Mouse (Mus musculus) neural tube, embryonic 12.5 days (tissue): ENCODE data around the gene Ces1a. TPM values are rescaled to one million over a fixed set of nuclear protein-coding genes. Genes with fewer than 3 reads are reported as not detected.

Experiments
- ATAC-seq: fragments of 200-750 bp; cut with Nextera tagmentation; 2 replicates; pipeline ENCODE4 v1.8.0; 2017; ENCODE audit warnings: low read depth, mild to moderate bottlenecking, moderate TSS enrichment, moderate library complexity; ENCODE audit not compliant: low FRiP score
- H3K27ac ChIP-seq: fragments of 300-500 bp; sonication (generic); 2 replicates; pipeline ENCODE4 v1.5.1; 2016
- H3K27me3 ChIP-seq: fragments of 300-500 bp; sonication (generic); replicated peaks from 2 replicates; pipeline ENCODE4 v1.6.1; 2016; ENCODE audit warnings: mild to moderate bottlenecking
- H3K36me3 ChIP-seq: fragments of 300-500 bp; sonication (generic); 2 replicates; pipeline ENCODE4 v1.6.1; 2016; ENCODE audit warnings: mild to moderate bottlenecking
- H3K4me1 ChIP-seq: fragments of 300-500 bp; sonication (generic); 2 replicates; pipeline ENCODE4 v1.6.1; 2016
- H3K4me2 ChIP-seq: fragments of 300-500 bp; sonication (generic); replicated peaks from 2 replicates; pipeline ENCODE4 v1.6.1; 2016; ENCODE audit warnings: mild to moderate bottlenecking
- H3K4me3 ChIP-seq: fragments of 300-500 bp; sonication (generic); 2 replicates; pipeline ENCODE4 v1.5.1; 2016
- H3K9ac ChIP-seq: fragments of 300-500 bp; sonication (generic); 2 replicates; pipeline ENCODE4 v1.6.1; 2016; ENCODE audit warnings: mild to moderate bottlenecking
- H3K9me3 ChIP-seq: fragments of 300-500 bp; sonication (generic); 2 replicates; pipeline ENCODE4 v1.6.1; 2016; ENCODE audit warnings: mild to moderate bottlenecking
- WGBS: fragments of 180-500 bp; shearing (Covaris S2); methylation state at CpG from one replicate; pipeline ENCODE4 v1.1.7; 2016; 5-methylcytosine and 5-hydroxymethylcytosine counted together
- polyA plus RNA-seq: library from polyadenylated mRNA; unstranded; fragments of >200 nt; fragmentation: Nextera tagmentation; extraction: Ambion mirVana; gene quantifications from 2 replicates; pipeline ENCODE4 v1.2.1, GENCODE M21; 2016

The Ces1a gene
- polyA plus RNA-seq, result not detected in 2 replicates

- WGBS, result 86% methylated on average over 3 of the region's 3 CpGs
- H3K27me3 ChIP-seq, result no peaks in the 10 kb centered on the region
- ATAC-seq, result no peak
- H3K4me3 ChIP-seq, result no peak within 1 kb of the TSS
- H3K27ac ChIP-seq, result no peak within 1 kb of the TSS
- H3K4me2 ChIP-seq, result no peak within 1 kb of the TSS
- H3K9ac ChIP-seq, result no peak within 1 kb of the TSS
- H3K4me1 ChIP-seq, result no peaks in the 10 kb centered on the region
- no peaks in the 10 kb centered on the region for H3K36me3 ChIP-seq
- no peaks in the 10 kb centered on the region for H3K9me3 ChIP-seq
Measured at GRCm38 (mm10) chr8:93048092-93048491, at the start of gene Ces1a. Gene Ces1a (minus strand): TSS chr8:93048192.

GRCm38 (mm10) chr8:93095376-93095775, 47.4 kb upstream of the Ces1a start:
- Histone ChIP-seq H3K27ac (no peak overlapping the region), H3K27me3 (no peaks in the 10 kb centered on the region), H3K9ac (no peak overlapping the region), H3K4me3 (no peak overlapping the region), H3K36me3 (no peaks in the 10 kb centered on the region), H3K4me1 (no peaks in the 10 kb centered on the region), H3K9me3 (no peaks in the 10 kb centered on the region), H3K4me2 (no peak overlapping the region)
- no peak for ATAC-seq

GRCm38 (mm10) chr8:93091324-93091723, 43.3 kb upstream of the Ces1a start:
- ATAC-seq, result no peak
- Histone ChIP-seq H3K4me1 (no peaks in the 10 kb centered on the region; the same call in 1 of the 2 replicates), H3K4me2 (no peak overlapping the region), H3K36me3 (no peaks in the 10 kb centered on the region), H3K9ac (no peak overlapping the region), H3K27ac (no peak overlapping the region), H3K9me3 (no peaks in the 10 kb centered on the region), H3K27me3 (no peaks in the 10 kb centered on the region), H3K4me3 (no peak overlapping the region)
- WGBS, result 40% methylated on average over 1 of the region's 1 CpGs

GRCm38 (mm10) chr8:93088686-93089122, 40.7 kb upstream of the Ces1a start:
- no peak for ATAC-seq
- no peaks in the 10 kb centered on the region; the same call in 1 of the 2 replicates for H3K4me1 ChIP-seq

GRCm38 (mm10) chr8:93088193-93088592, 40.2 kb upstream of the Ces1a start:
- ATAC-seq, result no peak
- Histone ChIP-seq H3K9ac (no peak overlapping the region), H3K4me2 (0 out of 2 replicates have a peak overlapping the region, but pooled peaks have one; percentile 5), H3K36me3 (no peaks in the 10 kb centered on the region), H3K27me3 (no peaks in the 10 kb centered on the region), H3K4me3 (no peak overlapping the region), H3K27ac (no peak overlapping the region), H3K9me3 (no peaks in the 10 kb centered on the region), H3K4me1 (no peaks in the 10 kb centered on the region; the same call in 1 of the 2 replicates)
- 36% methylated on average over 7 of the region's 7 CpGs for WGBS

More at GRCm38 (mm10) chr8:93088686-93089122, 40.7 kb upstream of the Ces1a start:
- no peak overlapping the region for H3K27ac ChIP-seq
- no peaks in the 10 kb centered on the region for H3K27me3 ChIP-seq
- no peaks in the 10 kb centered on the region for H3K36me3 ChIP-seq
- no peaks in the 10 kb centered on the region for H3K9me3 ChIP-seq
- H3K4me3 ChIP-seq, result no peak overlapping the region
- no peak overlapping the region for H3K4me2 ChIP-seq
- H3K9ac ChIP-seq, result no peak overlapping the region
- WGBS, result 1% methylated on average over 2 of the region's 2 CpGs

- Histone ChIP-seq H3K9ac (no peak within 1 kb of the TSS), H3K4me2 (no peak within 1 kb of the TSS), H3K27me3 (no peaks in the 10 kb centered on the region), H3K36me3 (no peaks in the 10 kb centered on the region), H3K27ac (no peak within 1 kb of the TSS), H3K4me3 (no peak within 1 kb of the TSS), H3K4me1 (no peaks in the 10 kb centered on the region), H3K9me3 (no peaks in the 10 kb centered on the region)
- no peak for ATAC-seq
- WGBS, result 71% methylated on average over 2 of the region's 2 CpGs
Measured at GRCm38 (mm10) chr8:93079887-93080286, 31.9 kb upstream of the Ces1a start, which contains the start of gene Ces1b. Gene Ces1b (minus strand): TSS chr8:93080017.

- Histone ChIP-seq H3K4me2 (no peak overlapping the region), H3K4me1 (no peaks in the 10 kb centered on the region), H3K4me3 (no peak overlapping the region), H3K36me3 (no peaks in the 10 kb centered on the region), H3K9ac (no peak overlapping the region), H3K27me3 (no peaks in the 10 kb centered on the region), H3K9me3 (no peaks in the 10 kb centered on the region), H3K27ac (no peak overlapping the region)
- ATAC-seq, result no peak
- WGBS, result 89% methylated on average over 4 of the region's 4 CpGs
Measured at GRCm38 (mm10) chr8:93075251-93075650, 27.3 kb upstream of the Ces1a start.

GRCm38 (mm10) chr8:93063416-93064117, 15.6 kb upstream of the Ces1a start:
- no peak overlapping the region for H3K4me2 ChIP-seq
- WGBS, result 22% methylated on average over 3 of the region's 3 CpGs
- no peak overlapping the region for H3K27ac ChIP-seq
- H3K27me3 ChIP-seq, result no peaks in the 10 kb centered on the region
- no peak overlapping the region for H3K4me3 ChIP-seq
- no peak for ATAC-seq
- H3K9me3 ChIP-seq, result no peaks in the 10 kb centered on the region
- no peak overlapping the region for H3K9ac ChIP-seq
- no peaks in the 10 kb centered on the region for H3K36me3 ChIP-seq
- H3K4me1 ChIP-seq, result no peaks in the 10 kb centered on the region

GRCm38 (mm10) chr8:93059185-93059584, 11.2 kb upstream of the Ces1a start:
- H3K9me3 ChIP-seq, result no peaks in the 10 kb centered on the region
- 15% methylated on average over 2 of the region's 2 CpGs for WGBS
- no peaks in the 10 kb centered on the region for H3K4me1 ChIP-seq
- no peaks in the 10 kb centered on the region for H3K36me3 ChIP-seq
- no peak overlapping the region for H3K27ac ChIP-seq
- no peak for ATAC-seq
- H3K4me3 ChIP-seq, result no peak overlapping the region
- H3K4me2 ChIP-seq, result no peak overlapping the region
- H3K9ac ChIP-seq, result no peak overlapping the region
- H3K27me3 ChIP-seq, result no peaks in the 10 kb centered on the region

GRCm38 (mm10) chr8:93055238-93055637, 7.2 kb upstream of the Ces1a start:
- Histone ChIP-seq H3K27ac (no peak overlapping the region), H3K4me2 (no peak overlapping the region), H3K27me3 (no peaks in the 10 kb centered on the region), H3K4me1 (no peaks in the 10 kb centered on the region), H3K9me3 (no peaks in the 10 kb centered on the region), H3K9ac (no peak overlapping the region), H3K36me3 (no peaks in the 10 kb centered on the region), H3K4me3 (no peak overlapping the region)
- 70% methylated on average over 2 of the region's 2 CpGs for WGBS
- ATAC-seq, result no peak

GRCm38 (mm10) chr8:93048510-93049416, 771 bp upstream of the Ces1a start:
- Histone ChIP-seq H3K36me3 (no peaks in the 10 kb centered on the region), H3K27ac (no peak overlapping the region), H3K9me3 (no peaks in the 10 kb centered on the region), H3K4me2 (no peak overlapping the region), H3K4me1 (no peaks in the 10 kb centered on the region), H3K4me3 (no peak overlapping the region), H3K9ac (no peak overlapping the region), H3K27me3 (no peaks in the 10 kb centered on the region)
- WGBS, result 76% methylated on average over 4 of the region's 4 CpGs
- no peak for ATAC-seq

- Histone ChIP-seq H3K4me3 (no peak overlapping the region), H3K27me3 (no peaks in the 10 kb centered on the region), H3K4me1 (no peaks in the 10 kb centered on the region), H3K27ac (no peak overlapping the region), H3K9me3 (no peaks in the 10 kb centered on the region), H3K36me3 (no peaks in the 10 kb centered on the region), H3K9ac (no peak overlapping the region), H3K4me2 (no peak overlapping the region)
- no peak for ATAC-seq
- 72% methylated on average over 1 of the region's 1 CpGs for WGBS
Measured at GRCm38 (mm10) chr8:93043083-93043482, 4.9 kb downstream of the Ces1a start.
